Mouse (Mus musculus) CD8-positive naive resting alpha-beta T cell, adult 57 days (primary cell): ENCODE results near the gene Eda2r. TPM values are rescaled to one million over a fixed set of nuclear protein-coding genes. Genes with fewer than 3 reads are reported as not detected.

Source experiments
- total RNA-seq: library from RNA; stranded (reverse); gene quantifications from one replicate; pipeline ENCODE4 v1.2.4, GENCODE M21; 2023

Eda2r gene
- total RNA-seq = not detected

DNA sequence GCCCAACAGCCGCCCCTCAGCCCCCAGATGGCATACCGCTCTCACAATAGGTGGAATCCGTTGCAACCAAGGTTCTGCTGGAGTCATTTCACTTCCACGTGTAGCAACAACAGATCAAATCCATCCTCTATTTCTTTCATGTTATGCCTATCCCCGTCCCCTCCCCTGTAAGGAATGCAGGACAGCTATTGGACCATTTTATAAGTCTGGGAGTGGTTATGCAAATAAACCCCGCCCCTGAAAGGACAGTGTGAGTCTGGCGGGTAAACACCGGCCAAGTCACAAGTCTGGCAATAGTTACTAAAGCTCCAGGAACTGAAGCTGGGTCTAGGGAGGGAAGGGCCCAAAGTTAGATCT lies at the start of gene Eda2r:
Eda2r (minus strand) TSS at position 152 of the 357 bp plus-strand sequence.

